Mouse (Mus musculus) forebrain, embryonic 11.5 days (tissue): ENCODE measurements around the gene Samd1. TPM values are rescaled to one million over a fixed set of nuclear protein-coding genes. Genes with fewer than 3 reads are reported as not detected.
"Not testable (repeated sequence)": the region's sequence is repeated elsewhere in the genome, so short reads cannot be mapped to it uniquely, and the experiment has no call there.

Experiments used
- ATAC-seq: fragments of 200-750 bp; cut with Nextera tagmentation; replicated peaks from 2 replicates; pipeline ENCODE4 v1.8.0; 2017; ENCODE audit warnings: moderate TSS enrichment; ENCODE audit not compliant: low FRiP score
- DNase-seq: peaks from one replicate; pipeline ENCODE4 v3.0.0-alpha.2; 2017; ENCODE audit warnings: low spot score
- H3K27ac ChIP-seq: fragments of 300-500 bp; sonication (generic); 2 replicates; pipeline ENCODE4 v1.5.1; 2014; ENCODE audit warnings: low read depth, low read length
- H3K27me3 ChIP-seq: fragments of 300-500 bp; sonication (generic); 2 replicates; pipeline ENCODE4 v1.6.1; 2014; ENCODE audit warnings: mild to moderate bottlenecking, low read length, mixed read lengths; ENCODE audit not compliant: control insufficient read depth, insufficient read depth
- H3K36me3 ChIP-seq: fragments of 300-500 bp; sonication (generic); 2 replicates; pipeline ENCODE4 v1.6.1; 2014; ENCODE audit warnings: mild to moderate bottlenecking, low read length, moderate library complexity, mixed read lengths; ENCODE audit not compliant: control insufficient read depth, insufficient read depth
- H3K4me1 ChIP-seq: fragments of 300-500 bp; sonication (generic); replicated peaks from 2 replicates; pipeline ENCODE4 v1.6.1; 2014; ENCODE audit warnings: low read length, mixed read lengths; ENCODE audit not compliant: control insufficient read depth, insufficient read depth
- H3K4me2 ChIP-seq: fragments of 300-500 bp; sonication (generic); 2 replicates; pipeline ENCODE4 v1.6.1; 2014; ENCODE audit warnings: low read depth, mild to moderate bottlenecking, low read length, moderate library complexity, mixed read lengths; ENCODE audit not compliant: severe bottlenecking
- H3K4me3 ChIP-seq: fragments of 300-500 bp; sonication (generic); 2 replicates; pipeline ENCODE4 v1.5.1; 2014; ENCODE audit warnings: low read depth, low read length
- H3K9ac ChIP-seq: fragments of 300-500 bp; sonication (generic); 2 replicates; pipeline ENCODE4 v1.6.1; 2014; ENCODE audit warnings: low read length
- H3K9me3 ChIP-seq: fragments of 300-500 bp; sonication (generic); 2 replicates; pipeline ENCODE4 v1.6.1; 2016; ENCODE audit warnings: low read length, mixed read lengths; ENCODE audit not compliant: control insufficient read depth
- WGBS: fragments of 180-500 bp; shearing (Covaris S2); extraction: QIAGEN DNeasy Blood & Tissue Kit; methylation state at CpG from one replicate; pipeline ENCODE4 v1.1.7; 2014; 5-methylcytosine and 5-hydroxymethylcytosine counted together
- polyA plus RNA-seq: library from polyadenylated mRNA; unstranded; fragments of >200 nt; fragmentation: Nextera tagmentation; extraction: Ambion mirVana; gene quantifications from 2 replicates; pipeline ENCODE4 v1.2.1, GENCODE M21; 2014

The Samd1 gene
- polyA plus RNA-seq, 1 experiment from 2014 or later, result 12.3 TPM

- no peak overlapping the region for H3K27ac ChIP-seq
- ATAC-seq, result no peak
- WGBS, result 78% methylated on average over 9 of the region's 9 CpGs
- H3K9me3 ChIP-seq, result no peaks in the 10 kb centered on the region
- H3K4me3 ChIP-seq, result no peak overlapping the region
- peaks cover 13% of the 10 kb centered on the region for H3K36me3 ChIP-seq
- peaks cover 10% of the 10 kb centered on the region; the same call in 1 of the 2 replicates for H3K4me1 ChIP-seq
- H3K9ac ChIP-seq, result 0 out of 2 replicates have a peak overlapping the region, but pooled peaks have one; percentile 6
- H3K4me2 ChIP-seq, result no peak overlapping the region
- no peak for DNase-seq
- no peaks in the 10 kb centered on the region for H3K27me3 ChIP-seq
Measured at GRCm38 (mm10) chr8:83978200-83978599, 19.3 kb upstream of the Samd1 start.

GRCm38 (mm10) chr8:83980250-83980649 lies 17.2 kb upstream of the Samd1 start:
- Histone ChIP-seq H3K4me1 (peaks cover 4% of the 10 kb centered on the region; the same call in 1 of the 2 replicates), H3K9me3 (no peaks in the 10 kb centered on the region), H3K36me3 (peaks cover 13% of the 10 kb centered on the region), H3K9ac (no peak overlapping the region), H3K4me2 (no peak overlapping the region), H3K27me3 (no peaks in the 10 kb centered on the region), H3K27ac (no peak overlapping the region), H3K4me3 (no peak overlapping the region)
- ATAC-seq, result no peak
- WGBS, result 83% methylated on average over 1 of the region's 1 CpGs
- no peak for DNase-seq

- H3K4me3 ChIP-seq, result no peak overlapping the region
- H3K4me2 ChIP-seq, result no peak overlapping the region
- H3K4me1 ChIP-seq, result peaks cover 4% of the 10 kb centered on the region; the same call in 1 of the 2 replicates
- no peaks in the 10 kb centered on the region for H3K9me3 ChIP-seq
- H3K27me3 ChIP-seq, result no peaks in the 10 kb centered on the region
- H3K9ac ChIP-seq, result no peak overlapping the region
- no peak overlapping the region for H3K27ac ChIP-seq
- ATAC-seq (no peak), DNase-seq (no peak)
- WGBS, result 84% methylated on average over 8 of the region's 8 CpGs
- H3K36me3 ChIP-seq, result peaks cover 13% of the 10 kb centered on the region
Measured at GRCm38 (mm10) chr8:83980845-83981244, 16.6 kb upstream of the Samd1 start.

- Histone ChIP-seq H3K4me3 (no peak overlapping the region), H3K4me1 (peaks cover 4% of the 10 kb centered on the region; the same call in 1 of the 2 replicates), H3K4me2 (no peak overlapping the region), H3K9ac (no peak overlapping the region), H3K27me3 (no peaks in the 10 kb centered on the region), H3K27ac (no peak overlapping the region), H3K36me3 (peaks cover 14% of the 10 kb centered on the region), H3K9me3 (no peaks in the 10 kb centered on the region)
- 92% methylated on average over 7 of the region's 7 CpGs for WGBS
- ATAC-seq (no peak), DNase-seq (no peak)
Measured at GRCm38 (mm10) chr8:83981533-83981932, 15.9 kb upstream of the Samd1 start.

GRCm38 (mm10) chr8:83982449-83982848 lies 15.0 kb upstream of the Samd1 start:
- H3K36me3 ChIP-seq, result peaks cover 20% of the 10 kb centered on the region

GRCm38 (mm10) chr8:83983222-83983621 lies 14.2 kb upstream of the Samd1 start:
- DNase-seq, H3K9ac ChIP-seq, H3K4me3 ChIP-seq, H3K27ac ChIP-seq, H3K9me3 ChIP-seq, H3K27me3 ChIP-seq, H3K4me1 ChIP-seq, ATAC-seq, H3K4me2 ChIP-seq: not testable (repeated sequence)
- 98% methylated on average over 2 of the region's 2 CpGs for WGBS
- peaks cover 20% of the 10 kb centered on the region for H3K36me3 ChIP-seq

More at GRCm38 (mm10) chr8:83982449-83982848, 15.0 kb upstream of the Samd1 start:
- H3K9ac ChIP-seq, result no peak overlapping the region
- peaks cover 1% of the 10 kb centered on the region; the same call in 1 of the 2 replicates for H3K4me1 ChIP-seq
- WGBS, result 90% methylated on average over 4 of the region's 4 CpGs
- no peak overlapping the region for H3K4me3 ChIP-seq
- H3K27ac ChIP-seq, result no peak overlapping the region
- no peaks in the 10 kb centered on the region for H3K9me3 ChIP-seq
- H3K4me2 ChIP-seq, result no peak overlapping the region
- no peak for ATAC-seq
- no peak for DNase-seq
- no peaks in the 10 kb centered on the region for H3K27me3 ChIP-seq

- 89% methylated on average over 7 of the region's 7 CpGs for WGBS
- peaks cover 7% of the 10 kb centered on the region for H3K36me3 ChIP-seq
- no peaks in the 10 kb centered on the region for H3K27me3 ChIP-seq
- H3K27ac ChIP-seq, result no peak overlapping the region
- H3K4me1 ChIP-seq, result no peaks in the 10 kb centered on the region
- DNase-seq, result no peak
- ATAC-seq, result no peak
- no peaks in the 10 kb centered on the region for H3K9me3 ChIP-seq
- no peak overlapping the region for H3K4me2 ChIP-seq
- no peak overlapping the region for H3K9ac ChIP-seq
- no peak overlapping the region for H3K4me3 ChIP-seq
Measured at GRCm38 (mm10) chr8:83989243-83989642, 8.2 kb upstream of the Samd1 start.

- 95% methylated on average over 14 of the region's 14 CpGs for WGBS
- no peaks in the 10 kb centered on the region for H3K9me3 ChIP-seq
- peaks cover 7% of the 10 kb centered on the region for H3K36me3 ChIP-seq
- no peak overlapping the region for H3K4me3 ChIP-seq
- H3K27ac ChIP-seq, result no peak overlapping the region
- H3K9ac ChIP-seq, result no peak overlapping the region
- no peaks in the 10 kb centered on the region for H3K4me1 ChIP-seq
- H3K27me3 ChIP-seq, result no peaks in the 10 kb centered on the region
- DNase-seq, result no peak
- H3K4me2 ChIP-seq, result no peak overlapping the region
- ATAC-seq, result no peak
Measured at GRCm38 (mm10) chr8:83990170-83990569, 7.3 kb upstream of the Samd1 start.

GRCm38 (mm10) chr8:83992488-83992887 lies 5.0 kb upstream of the Samd1 start:
- no peaks in the 10 kb centered on the region for H3K9me3 ChIP-seq
- H3K27me3 ChIP-seq, result no peaks in the 10 kb centered on the region
- H3K27ac ChIP-seq, result no peak overlapping the region
- no peaks in the 10 kb centered on the region; the same call in 1 of the 2 replicates for H3K36me3 ChIP-seq
- H3K4me1 ChIP-seq, result 0 out of 2 replicates have a peak, but pooled peaks cover 3% of the 10 kb centered on the region
- ATAC-seq (no peak), DNase-seq (no peak)
- 86% methylated on average over 2 of the region's 2 CpGs for WGBS
- no peak overlapping the region for H3K4me3 ChIP-seq
- no peak overlapping the region for H3K9ac ChIP-seq
- H3K4me2 ChIP-seq, result no peak overlapping the region
